Mouse (Mus musculus) CD8-positive naive resting alpha-beta T cell, adult 2 months (primary cell): Measurements from ENCODE around the gene Gm35315.
"Not testable (repeated sequence)": the region's sequence is repeated elsewhere in the genome, so short reads cannot be mapped to it uniquely, and the experiment has no call there.

Source experiments
- DNase-seq, 2 experiments: peaks; one replicate each; pipeline ENCODE4 v3.0.0; 2022; ENCODE audit warnings: low read depth in 2 of 2, low spot score in 2 of 2

The Gm35315 gene

GRCm38 (mm10) chr5:110101716-110102347 is 7.6 kb upstream of the Gm35315 start:
- no peak for DNase-seq

- peak; percentile 29 to 50 for DNase-seq
Measured at GRCm38 (mm10) chr5:110100921-110101631, 6.9 kb upstream of the Gm35315 start.

- DNase-seq: no peak
Measured at GRCm38 (mm10) chr5:110099656-110100580, 5.7 kb upstream of the Gm35315 start, which contains the start of gene Plcxd1. Plcxd1 (plus strand) TSS chr5:110099969.

GRCm38 (mm10) chr5:110098991-110099477 is 4.8 kb upstream of the Gm35315 start:
- no peak for DNase-seq

- no peak for DNase-seq
Measured at GRCm38 (mm10) chr5:110094847-110095213, 610 bp upstream of the Gm35315 start.

- DNase-seq: no peak
Measured at GRCm38 (mm10) chr5:110091546-110091945, 2.7 kb downstream of the Gm35315 start.

GRCm38 (mm10) chr5:110086161-110086866 is 7.9 kb downstream of the Gm35315 start:
- DNase-seq: no peak

GRCm38 (mm10) chr5:110082961-110083360 is 11.3 kb downstream of the Gm35315 start:
- DNase-seq: no peak

GRCm38 (mm10) chr5:110072413-110072812 is 21.8 kb downstream of the Gm35315 start, which contains the start of gene Gm17655:
Gm17655 (minus strand) TSS chr5:110072513.
- DNase-seq: not testable (repeated sequence)

- DNase-seq: peak; percentile 63 to 70
Measured at GRCm38 (mm10) chr5:110057637-110058408, 36.4 kb downstream of the Gm35315 start.
